Mouse (Mus musculus): ENCODE results near the gene Arvcf.

- TF ChIP-seq CTCF (IDR thresholded peaks at IDR 0.05; ENCODE audit: control insufficient read depth, insufficient read depth, insufficient read length) = peak; percentile 71
- no peak for TF ChIP-seq MYOD1 (IDR thresholded peaks at IDR 0.05; ENCODE audit: control insufficient read depth, insufficient read length, low read depth)
Observed at GRCm38 (mm10) chr16:18345243-18345642, 2.7 kb upstream of the Arvcf start.

Measured in C2C12 (cell line).